In genomic region chr4:131391119-131391923, GRCm38 (mm10) we compare ENCODE assay signal across 10 mouse cellular contexts.
DNase-seq lines count a peak whose midpoint lies in the region; ATAC-seq lines count a peak whose summit lies in the region.
"Had no signal": no experiment of that assay in that cellular context is flagged by ENCODE, and none has a peak within 500 bp of the region (broad histone marks: within the 10 kb centered on the region; RNA-seq: fewer than 3 reads in every experiment).

No protein-coding gene starts in this region.

- DNase-seq in lung, postnatal 14 days: peak; percentile 2
- no peak for DNase-seq in lung, adult 18-20 months
- peak; percentile 43 for DNase-seq in embryonic facial prominence, embryonic 11.5 days (ENCODE audit: low spot score)
- peak; percentile 83 for DNase-seq in limb, embryonic 11.5 days (ENCODE audit: low spot score)
- DNase-seq in retina, postnatal 1 day: peak; percentile 44
- DNase-seq in MN1 (ENCODE audit: low spot score): no peak
- DNase-seq in urinary bladder, postnatal 36 days (ENCODE audit: low spot score in 2 of 2): no peak
- DNase-seq: heart, adult 2 months; right cerebral cortex, postnatal 4 days had no signal

- no peaks in the 10 kb centered on the region for H3K9me3 ChIP-seq in embryonic facial prominence, embryonic 11.5 days (replicated peaks; ENCODE audit: control insufficient read depth, low read length)
- H3K9me3 ChIP-seq in limb, embryonic 11.5 days (ENCODE audit: control insufficient read depth, low read length): no peaks in the 10 kb centered on the region

- H3K4me3 ChIP-seq in embryonic facial prominence, embryonic 11.5 days (ENCODE audit: low read depth, low read length): no peak overlapping the region
- no peak overlapping the region for H3K4me3 ChIP-seq in limb, embryonic 11.5 days (ENCODE audit: low read depth, low read length)
- H3K4me3 ChIP-seq: heart, adult 2 months; left cerebral cortex, adult 2 months had no signal

- no peak overlapping the region for H3K4me2 ChIP-seq in embryonic facial prominence, embryonic 11.5 days (ENCODE audit: low read depth, low read length)
- no peak overlapping the region for H3K4me2 ChIP-seq in limb, embryonic 11.5 days (ENCODE audit: low read depth, severe bottlenecking)

- no peaks in the 10 kb centered on the region for H3K27me3 ChIP-seq in embryonic facial prominence, embryonic 11.5 days (ENCODE audit: control insufficient read depth, insufficient read depth, low read length)
- H3K27me3 ChIP-seq in limb, embryonic 11.5 days (ENCODE audit: control insufficient read depth, insufficient read depth, low read length): peaks cover under 1% of the 10 kb centered on the region; the same call in 1 of the 2 replicates

- ATAC-seq in embryonic facial prominence, embryonic 11.5 days (replicated peaks; ENCODE audit: insufficient number of reproducible peaks, low FRiP score, low TSS enrichment, low read depth): peak; percentile 56; the same call in 1 of the 2 replicates
- ATAC-seq in limb, embryonic 11.5 days (ENCODE audit: insufficient number of reproducible peaks, low FRiP score, low TSS enrichment, low read depth): peak; percentile 77

- no peaks in the 10 kb centered on the region for H3K36me3 ChIP-seq in embryonic facial prominence, embryonic 11.5 days (replicated peaks; ENCODE audit: control insufficient read depth, insufficient read depth, low read depth, low read length)
- H3K36me3 ChIP-seq in limb, embryonic 11.5 days (ENCODE audit: control insufficient read depth, insufficient read depth, low read length): no peaks in the 10 kb centered on the region

- H3K9ac ChIP-seq in embryonic facial prominence, embryonic 11.5 days (replicated peaks; ENCODE audit: low read length): no peak overlapping the region
- H3K9ac ChIP-seq in limb, embryonic 11.5 days (ENCODE audit: low read length): no peak overlapping the region

- 46% methylated on average over 10 of the region's 10 CpGs for WGBS in embryonic facial prominence, embryonic 11.5 days
- WGBS in limb, embryonic 11.5 days: 12% methylated on average over 10 of the region's 10 CpGs

- no peak overlapping the region for H3K27ac ChIP-seq in embryonic facial prominence, embryonic 11.5 days (replicated peaks; ENCODE audit: low read depth, low read length)
- H3K27ac ChIP-seq in limb, embryonic 11.5 days (replicated peaks; ENCODE audit: low read depth, low read length): no peak overlapping the region
- H3K27ac ChIP-seq: heart, adult 2 months; left cerebral cortex, adult 2 months had no signal

- H3K4me1 ChIP-seq in embryonic facial prominence, embryonic 11.5 days (ENCODE audit: control insufficient read depth, insufficient read depth, low read length): no peaks in the 10 kb centered on the region
- H3K4me1 ChIP-seq in limb, embryonic 11.5 days (ENCODE audit: control insufficient read depth, insufficient read depth, low read length): peaks cover 22% of the 10 kb centered on the region

Comparison
In these comparisons a context has a peak if more than half of its experiments do, and no peak if none do; other contexts are left out.
1. DNase-seq: peak in lung, postnatal 14 days (single experiment), embryonic facial prominence, embryonic 11.5 days (single experiment), limb, embryonic 11.5 days (single experiment) and retina, postnatal 1 day (single experiment); none in lung, adult 18-20 months (0 of 2), MN1 (single experiment) and urinary bladder, postnatal 36 days (0 of 2).